Mouse (Mus musculus) erythroblast, embryonic 14.5 days (primary cell): ENCODE measurements around the gene Men1. TPM values are rescaled to one million over a fixed set of nuclear protein-coding genes. Genes with fewer than 3 reads are reported as not detected.

Experiments used
- H3K27me3 ChIP-seq: 2 replicates; pipeline ENCODE4 v1.6.1; 2012; ENCODE audit warnings: inconsistent platforms; ENCODE audit not compliant: control insufficient read depth
- H3K36me3 ChIP-seq: 2 replicates; pipeline ENCODE4 v1.6.1; 2012; ENCODE audit warnings: mild to moderate bottlenecking, inconsistent platforms; ENCODE audit not compliant: control insufficient read depth
- H3K4me1 ChIP-seq: 2 replicates; pipeline ENCODE4 v1.6.1; 2012; ENCODE audit warnings: inconsistent platforms; ENCODE audit not compliant: control insufficient read depth
- H3K4me3 ChIP-seq: replicated peaks from 2 replicates; pipeline ENCODE3; 2012; ENCODE audit warnings: moderate library complexity, mild to moderate bottlenecking, inconsistent platforms
- H3K9me3 ChIP-seq: 2 replicates; pipeline ENCODE4 v1.6.1; 2012; ENCODE audit warnings: low read length, inconsistent platforms, mixed read lengths; ENCODE audit not compliant: control insufficient read depth
- GATA1 ChIP-seq: IDR thresholded peaks from 2 replicates; pipeline ENCODE4 v1.6.1; 2012; ENCODE audit warnings: low read length, inconsistent platforms, mixed read lengths
- TAL1 ChIP-seq: IDR thresholded peaks from 3 replicates; pipeline ENCODE4 v1.6.1; 2012; ENCODE audit warnings: low read length, inconsistent platforms, mixed read lengths
- polyA plus RNA-seq: library from polyadenylated mRNA; stranded (reverse); fragments of >175 nt; gene quantifications from 2 replicates; pipeline ENCODE4 v1.2.3, GENCODE M21; 2012

The Men1 gene
- polyA plus RNA-seq, 1 experiment, result 8.3 TPM

DNA sequence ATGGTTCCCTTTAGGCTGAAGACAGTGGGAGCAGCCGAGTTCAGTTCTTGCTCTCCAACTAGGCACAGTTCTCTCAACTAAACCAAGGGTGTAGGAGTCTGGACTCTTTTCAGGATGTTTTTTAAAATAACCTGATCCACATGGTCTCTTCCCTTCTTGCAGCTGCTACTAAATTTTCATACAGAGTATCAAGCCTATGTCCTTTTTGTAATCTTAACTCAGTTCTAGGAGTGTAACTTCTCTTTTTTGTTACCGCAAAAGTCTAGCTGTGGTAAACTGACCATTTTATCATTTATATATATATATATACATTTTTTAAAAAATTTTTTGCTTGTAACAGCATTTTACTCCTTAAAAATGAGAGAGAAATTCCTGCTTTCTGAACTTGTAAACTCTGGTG is 35.4 kb downstream of the Men1 start:
- H3K4me3 ChIP-seq, result no peak overlapping the region
- H3K4me1 ChIP-seq, result peaks cover 24% of the 10 kb centered on the region
- H3K36me3 ChIP-seq, result peaks cover 100% of the 10 kb centered on the region
- H3K27me3 ChIP-seq, result no peaks in the 10 kb centered on the region
- TF ChIP-seq GATA1, result no peak
- TF ChIP-seq TAL1, result no peak
- no peaks in the 10 kb centered on the region for H3K9me3 ChIP-seq

DNA sequence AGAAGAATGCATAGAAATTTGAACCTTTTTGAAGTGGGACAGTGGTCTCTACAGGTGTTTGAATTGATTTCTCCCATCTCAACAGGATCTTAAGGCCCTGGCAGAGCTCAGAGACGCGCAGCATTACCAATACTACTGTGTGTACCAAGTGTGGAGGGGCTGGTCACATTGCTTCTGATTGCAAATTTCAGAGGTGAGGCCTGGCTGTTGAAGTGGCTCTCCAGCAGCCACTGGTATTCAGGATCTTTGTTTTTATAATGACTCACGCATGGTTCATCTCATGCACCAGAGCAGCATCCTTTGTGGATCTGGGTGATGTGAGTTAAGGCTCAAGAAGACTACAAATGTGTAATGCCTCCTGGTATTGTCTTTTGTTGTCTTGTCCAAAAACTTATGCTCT is 37.7 kb downstream of the Men1 start:
- Histone ChIP-seq H3K4me3 (no peak overlapping the region), H3K27me3 (no peaks in the 10 kb centered on the region), H3K36me3 (peaks cover 100% of the 10 kb centered on the region), H3K4me1 (peaks cover 7% of the 10 kb centered on the region), H3K9me3 (no peaks in the 10 kb centered on the region)
- TF ChIP-seq TAL1 (no peak), GATA1 (no peak)

DNA sequence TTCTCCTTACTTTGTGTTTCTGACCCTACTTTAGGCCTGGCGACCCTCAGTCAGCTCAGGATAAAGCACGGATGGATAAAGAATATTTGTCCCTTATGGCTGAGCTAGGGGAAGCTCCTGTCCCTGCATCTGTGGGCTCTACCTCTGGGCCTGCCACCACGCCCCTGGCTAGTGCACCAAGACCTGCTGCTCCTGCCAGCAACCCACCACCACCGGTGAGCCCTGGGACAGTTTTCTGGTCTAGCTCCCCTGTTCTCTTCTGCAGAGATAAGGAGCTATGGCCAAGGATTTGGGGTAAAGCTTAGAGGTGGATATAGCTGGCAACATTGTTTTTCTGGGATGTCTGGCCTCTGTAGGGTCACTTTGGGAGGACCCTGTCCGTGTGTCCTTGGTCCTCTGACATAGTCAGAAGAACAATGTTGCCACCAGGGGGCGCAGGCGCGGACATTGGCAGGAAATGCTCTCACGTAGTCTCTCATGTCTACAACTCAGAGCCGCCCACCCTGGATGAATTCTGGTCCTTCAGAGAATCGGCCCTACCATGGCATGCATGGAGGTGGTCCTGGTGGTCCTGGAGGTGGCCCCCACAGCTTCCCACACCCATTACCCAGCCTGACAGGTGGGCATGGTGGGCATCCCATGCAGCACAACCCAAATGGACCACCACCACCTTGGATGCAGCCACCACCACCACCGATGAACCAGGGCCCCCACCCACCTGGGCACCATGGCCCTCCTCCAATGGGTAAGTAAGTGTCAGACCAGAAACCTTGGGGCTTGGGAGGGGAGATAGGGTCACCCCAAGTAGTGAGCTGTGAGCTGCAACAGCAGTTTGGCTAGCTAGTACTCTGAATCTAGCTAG is 39.0 kb downstream of the Men1 start:
- TF ChIP-seq TAL1, result no peak
- no peak for TF ChIP-seq GATA1
- H3K4me1 ChIP-seq, result peaks cover 6% of the 10 kb centered on the region
- no peaks in the 10 kb centered on the region for H3K9me3 ChIP-seq
- no peak overlapping the region for H3K4me3 ChIP-seq
- H3K36me3 ChIP-seq, result peaks cover 100% of the 10 kb centered on the region
- H3K27me3 ChIP-seq, result no peaks in the 10 kb centered on the region

DNA sequence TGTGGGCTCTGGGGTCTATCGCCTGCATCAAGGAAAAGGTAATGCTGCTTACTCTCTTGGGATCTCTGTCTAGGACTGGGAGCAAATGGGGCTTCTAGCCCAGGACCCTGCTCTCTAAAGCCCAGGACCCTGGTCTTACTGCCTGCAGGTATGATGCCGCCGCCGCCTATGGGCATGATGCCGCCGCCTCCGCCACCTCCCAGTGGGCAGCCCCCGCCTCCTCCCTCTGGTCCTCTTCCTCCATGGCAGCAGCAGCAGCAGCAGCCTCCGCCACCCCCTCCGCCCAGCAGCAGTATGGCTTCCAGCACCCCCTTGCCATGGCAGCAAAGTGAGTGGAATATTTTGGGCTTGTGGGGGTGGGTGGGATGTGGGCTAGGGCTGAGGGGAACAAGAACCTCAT is 39.8 kb downstream of the Men1 start:
- Histone ChIP-seq H3K36me3 (peaks cover 100% of the 10 kb centered on the region), H3K9me3 (no peaks in the 10 kb centered on the region), H3K27me3 (no peaks in the 10 kb centered on the region), H3K4me3 (no peak overlapping the region), H3K4me1 (peaks cover 6% of the 10 kb centered on the region)
- TF ChIP-seq GATA1 (no peak), TAL1 (no peak)

DNA sequence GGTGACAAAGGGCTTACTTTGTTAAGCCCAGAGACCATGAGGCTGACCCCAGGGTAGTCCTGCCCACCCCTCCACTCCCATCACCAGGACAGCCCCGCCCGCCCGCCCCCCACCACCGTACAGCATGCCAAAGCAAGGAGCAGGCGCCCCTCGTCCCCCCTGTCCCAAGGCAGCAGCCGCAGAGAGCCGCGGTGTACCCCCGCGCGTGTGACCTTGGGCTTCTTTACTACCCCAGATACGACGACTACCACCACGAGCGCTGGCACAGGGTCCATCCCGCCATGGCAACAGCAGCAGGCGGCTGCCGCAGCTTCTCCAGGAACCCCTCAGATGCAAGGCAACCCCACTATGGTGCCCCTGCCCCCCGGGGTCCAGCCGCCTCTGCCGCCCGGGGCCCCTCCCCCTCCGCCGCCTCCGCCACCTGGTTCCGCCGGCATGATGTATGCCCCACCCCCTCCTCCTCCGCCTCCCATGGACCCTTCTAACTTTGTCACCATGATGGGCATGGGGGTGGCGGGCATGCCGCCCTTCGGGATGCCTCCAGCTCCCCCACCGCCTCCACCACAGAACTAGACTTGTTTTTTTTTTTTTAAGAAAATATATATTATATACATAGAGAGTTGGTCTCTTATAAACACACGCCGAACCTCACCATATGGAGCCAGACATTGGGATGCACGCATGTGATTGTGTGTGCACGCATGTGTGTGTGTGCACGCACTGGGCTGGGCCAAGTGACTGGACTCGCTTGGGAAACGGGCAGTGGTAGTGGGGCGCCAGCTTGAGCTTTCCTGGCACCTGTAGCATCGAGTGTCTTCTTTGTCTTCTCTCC is 40.9 kb downstream of the Men1 start:
- Histone ChIP-seq H3K36me3 (peaks cover 98% of the 10 kb centered on the region), H3K27me3 (no peaks in the 10 kb centered on the region), H3K4me3 (no peak overlapping the region), H3K9me3 (no peaks in the 10 kb centered on the region), H3K4me1 (peaks cover 6% of the 10 kb centered on the region)
- no peak for TF ChIP-seq GATA1
- TF ChIP-seq TAL1, result no peak

DNA sequence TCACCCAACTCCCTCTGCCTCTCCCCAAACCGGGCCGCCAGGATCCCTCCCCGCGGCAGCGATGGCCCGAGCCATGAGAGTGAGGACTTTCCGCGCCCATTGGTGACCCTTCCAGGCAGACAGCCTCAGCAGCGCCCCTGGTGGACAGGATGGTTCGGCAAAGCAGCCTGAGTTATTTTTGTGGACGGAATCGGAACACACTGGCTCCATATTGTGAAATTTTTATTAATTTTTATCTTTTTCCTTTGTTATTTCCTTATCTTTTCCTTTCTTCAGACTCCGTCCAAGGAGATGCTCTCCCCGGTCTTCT is 41.4 kb downstream of the Men1 start:
- no peak overlapping the region for H3K4me3 ChIP-seq
- H3K9me3 ChIP-seq, result no peaks in the 10 kb centered on the region
- H3K27me3 ChIP-seq, result no peaks in the 10 kb centered on the region
- peaks cover 6% of the 10 kb centered on the region for H3K4me1 ChIP-seq
- TF ChIP-seq TAL1 (no peak), GATA1 (no peak)
- peaks cover 95% of the 10 kb centered on the region for H3K36me3 ChIP-seq

DNA sequence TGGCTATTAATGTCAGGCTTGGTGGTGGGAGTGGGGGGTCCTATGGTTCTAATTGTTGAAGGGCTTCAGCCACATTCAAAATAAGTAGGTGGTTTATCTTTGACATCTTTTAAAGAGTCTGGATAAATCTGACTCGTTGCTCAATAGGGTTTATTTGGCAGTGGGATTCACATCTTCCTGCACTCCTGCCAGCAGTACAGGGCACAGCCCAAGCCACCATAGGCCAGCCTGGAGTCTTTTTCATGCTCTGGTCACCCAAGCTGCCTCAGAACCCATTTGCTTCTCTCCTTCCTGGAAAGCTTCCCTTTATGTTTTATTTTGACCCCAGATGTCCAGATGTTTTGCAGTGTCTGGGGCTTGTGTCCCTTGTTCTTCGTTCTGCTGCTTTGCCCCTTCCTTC is 41.9 kb downstream of the Men1 start:
- Histone ChIP-seq H3K27me3 (no peaks in the 10 kb centered on the region), H3K4me1 (peaks cover 6% of the 10 kb centered on the region), H3K4me3 (no peak overlapping the region), H3K9me3 (no peaks in the 10 kb centered on the region), H3K36me3 (peaks cover 90% of the 10 kb centered on the region)
- no peak for TF ChIP-seq GATA1
- no peak for TF ChIP-seq TAL1

DNA sequence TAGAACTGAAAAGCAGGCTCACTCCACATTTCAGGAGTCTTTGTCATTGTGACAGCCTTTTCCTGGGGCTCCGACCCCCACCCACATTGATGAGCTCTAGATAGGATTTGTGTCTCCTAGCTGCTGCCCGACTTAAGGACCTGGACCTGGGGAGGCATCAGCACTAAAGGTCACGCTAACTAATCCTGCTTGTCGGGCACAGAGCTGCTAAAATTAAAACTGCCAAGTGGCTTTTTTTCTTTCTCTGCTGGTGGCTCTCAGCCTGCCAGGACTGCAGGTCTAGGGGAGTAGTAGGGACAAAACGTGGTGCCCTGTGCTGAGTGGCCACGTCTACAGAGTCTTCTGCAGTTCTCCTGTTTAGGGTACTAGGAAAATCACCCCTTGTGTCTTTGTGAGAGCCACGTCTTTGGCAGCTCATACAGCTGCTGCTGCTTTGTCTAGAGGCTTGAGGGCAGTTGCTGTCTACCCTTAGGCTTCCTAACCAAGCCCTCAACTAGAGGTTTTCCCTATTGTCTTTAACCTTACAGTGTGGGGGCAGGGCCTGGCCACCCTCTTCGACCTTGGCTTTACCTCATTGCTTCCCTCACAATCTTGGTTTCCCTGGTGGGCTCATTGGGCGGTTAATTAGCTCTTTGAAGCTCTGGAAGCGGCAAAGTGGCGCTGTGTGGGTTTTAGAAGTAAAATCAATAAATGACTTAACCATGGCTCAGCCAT is 42.7 kb downstream of the Men1 start:
- Histone ChIP-seq H3K4me1 (peaks cover 1% of the 10 kb centered on the region), H3K9me3 (no peaks in the 10 kb centered on the region), H3K27me3 (no peaks in the 10 kb centered on the region), H3K4me3 (no peak overlapping the region), H3K36me3 (peaks cover 82% of the 10 kb centered on the region)
- no peak for TF ChIP-seq GATA1
- TF ChIP-seq TAL1, result no peak

DNA sequence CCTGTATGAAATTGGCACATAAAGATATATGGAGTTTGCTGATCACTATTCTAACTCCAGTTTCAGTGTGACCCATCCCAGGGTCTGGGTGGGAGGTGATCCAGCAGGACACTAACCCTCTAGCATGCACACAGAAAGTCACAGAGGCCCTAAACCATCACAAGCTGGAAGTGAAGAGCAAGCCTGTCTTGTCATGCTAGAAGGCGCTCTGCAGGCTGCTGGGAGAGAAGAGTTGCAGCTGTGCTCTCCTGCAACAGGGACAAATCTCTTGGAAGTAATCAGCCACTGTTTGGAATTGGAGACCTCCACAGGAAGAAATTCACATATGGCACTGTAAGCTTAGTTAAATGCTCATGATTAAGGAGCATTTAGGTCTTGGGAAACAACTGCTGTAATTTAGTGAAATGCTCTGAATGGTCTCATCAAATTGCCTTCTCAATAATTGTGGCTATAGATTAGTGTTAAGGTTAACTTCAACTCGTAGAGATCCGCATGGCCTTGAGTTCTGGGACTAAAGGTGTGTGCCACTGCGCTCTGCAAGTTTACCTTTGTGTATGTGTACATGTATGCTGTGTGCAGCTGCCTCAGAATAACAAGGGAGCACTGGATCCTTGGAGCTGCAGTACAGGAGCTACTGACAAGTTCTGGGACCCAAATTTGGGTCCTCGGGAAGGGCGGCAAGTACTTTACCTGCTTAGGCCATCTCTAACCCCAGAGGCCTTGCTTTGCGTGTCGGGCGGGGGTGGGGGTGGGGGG is 45.8 kb downstream of the Men1 start:
- no peaks in the 10 kb centered on the region for H3K9me3 ChIP-seq
- H3K36me3 ChIP-seq, result peaks cover 51% of the 10 kb centered on the region
- TF ChIP-seq TAL1, result no peak
- TF ChIP-seq GATA1, result no peak
- H3K27me3 ChIP-seq, result no peaks in the 10 kb centered on the region
- no peaks in the 10 kb centered on the region for H3K4me1 ChIP-seq
- H3K4me3 ChIP-seq, result no peak overlapping the region
